Mouse (Mus musculus) heart, embryonic 10.5 days (tissue): ENCODE results near the gene Lrrc8b. TPM values are rescaled to one million over a fixed set of nuclear protein-coding genes. Genes with fewer than 3 reads are reported as not detected.

Source experiments
- DNase-seq: peaks from one replicate; pipeline ENCODE4 v3.0.0-alpha.2; 2017; ENCODE audit warnings: low spot score
- H3K27ac ChIP-seq: fragments of 300-500 bp; sonication (generic); 2 replicates; pipeline ENCODE4 v1.5.1; 2016; ENCODE audit warnings: mild to moderate bottlenecking
- H3K27me3 ChIP-seq: fragments of 300-500 bp; sonication (generic); 2 replicates; pipeline ENCODE4 v1.6.1; 2016; ENCODE audit warnings: mild to moderate bottlenecking; ENCODE audit not compliant: poor library complexity, insufficient read depth, severe bottlenecking
- H3K36me3 ChIP-seq: fragments of 300-500 bp; sonication (generic); 2 replicates; pipeline ENCODE4 v1.6.1; 2016; ENCODE audit warnings: mild to moderate bottlenecking, moderate library complexity
- H3K4me1 ChIP-seq: fragments of 300-500 bp; sonication (generic); 2 replicates; pipeline ENCODE4 v1.6.1; 2016; ENCODE audit warnings: mild to moderate bottlenecking
- H3K4me3 ChIP-seq: fragments of 300-500 bp; sonication (generic); 2 replicates; pipeline ENCODE4 v1.5.1; 2016; ENCODE audit warnings: mild to moderate bottlenecking, moderate library complexity
- H3K9me3 ChIP-seq: fragments of 300-500 bp; sonication (generic); 2 replicates; pipeline ENCODE4 v1.6.1; 2016; ENCODE audit warnings: mild to moderate bottlenecking, moderate library complexity
- WGBS: fragments of 180-500 bp; shearing (Covaris S2); methylation state at CpG from one replicate; pipeline ENCODE4 v1.1.7; 2016; 5-methylcytosine and 5-hydroxymethylcytosine counted together
- polyA plus RNA-seq: library from polyadenylated mRNA; unstranded; fragments of >200 nt; fragmentation: Nextera tagmentation; extraction: Ambion mirVana; gene quantifications from 2 replicates; pipeline ENCODE4 v1.2.1, GENCODE M21; 2016

The Lrrc8b gene
- polyA plus RNA-seq, 1 experiment from 2014 or later, result 6.0 TPM

- no peak for DNase-seq
- H3K27me3 ChIP-seq, result no peaks in the 10 kb centered on the region
- H3K36me3 ChIP-seq, result peaks cover 6% of the 10 kb centered on the region; the same call in 1 of the 2 replicates
- WGBS, result 84% methylated on average over 8 of the region's 8 CpGs
- no peak overlapping the region for H3K4me3 ChIP-seq
- H3K4me1 ChIP-seq, result peaks cover 10% of the 10 kb centered on the region; the same call in 1 of the 2 replicates
- H3K27ac ChIP-seq, result no peak overlapping the region
- no peaks in the 10 kb centered on the region for H3K9me3 ChIP-seq
Observed at GRCm38 (mm10) chr5:105430148-105430547, 14.6 kb downstream of the Lrrc8b start.

- 89% methylated on average over 5 of the region's 5 CpGs for WGBS
Observed at GRCm38 (mm10) chr5:105439608-105440007, 24.0 kb downstream of the Lrrc8b start.

GRCm38 (mm10) chr5:105440992-105441535 lies 25.5 kb downstream of the Lrrc8b start:
- Histone ChIP-seq H3K4me3 (no peak overlapping the region), H3K27me3 (no peaks in the 10 kb centered on the region), H3K36me3 (no peaks in the 10 kb centered on the region), H3K9me3 (no peaks in the 10 kb centered on the region), H3K4me1 (no peaks in the 10 kb centered on the region; the same call in 1 of the 2 replicates), H3K27ac (no peak overlapping the region)
- no peak for DNase-seq
- 59% methylated on average over 9 of the region's 9 CpGs for WGBS

More at GRCm38 (mm10) chr5:105439608-105440007, 24.0 kb downstream of the Lrrc8b start:
- H3K4me3 ChIP-seq, result no peak overlapping the region
- H3K4me1 ChIP-seq, result peaks cover 14% of the 10 kb centered on the region; the same call in 1 of the 2 replicates
- no peaks in the 10 kb centered on the region for H3K36me3 ChIP-seq
- no peaks in the 10 kb centered on the region for H3K27me3 ChIP-seq
- H3K9me3 ChIP-seq, result no peaks in the 10 kb centered on the region
- H3K27ac ChIP-seq, result no peak overlapping the region
- DNase-seq, result no peak

GRCm38 (mm10) chr5:105442212-105443000 lies 26.8 kb downstream of the Lrrc8b start:
- WGBS, result 64% methylated on average over 5 of the region's 5 CpGs
- H3K27ac ChIP-seq, result no peak overlapping the region

GRCm38 (mm10) chr5:105443057-105443815 lies 27.7 kb downstream of the Lrrc8b start:
- Histone ChIP-seq H3K36me3 (no peaks in the 10 kb centered on the region), H3K4me1 (no peaks in the 10 kb centered on the region; the same call in 1 of the 2 replicates), H3K4me3 (no peak overlapping the region), H3K27ac (peak overlapping the region; percentile 29; the same call in 1 of the 2 replicates), H3K9me3 (no peaks in the 10 kb centered on the region), H3K27me3 (no peaks in the 10 kb centered on the region)
- DNase-seq, result no peak
- WGBS, result 61% methylated on average over 11 of the region's 11 CpGs

More at GRCm38 (mm10) chr5:105442212-105443000, 26.8 kb downstream of the Lrrc8b start:
- Histone ChIP-seq H3K4me3 (no peak overlapping the region), H3K9me3 (no peaks in the 10 kb centered on the region), H3K27me3 (no peaks in the 10 kb centered on the region), H3K36me3 (no peaks in the 10 kb centered on the region), H3K4me1 (no peaks in the 10 kb centered on the region; the same call in 1 of the 2 replicates)
- no peak for DNase-seq

- no peaks in the 10 kb centered on the region for H3K36me3 ChIP-seq
- no peak overlapping the region for H3K4me3 ChIP-seq
- no peak for DNase-seq
- H3K9me3 ChIP-seq, result no peaks in the 10 kb centered on the region
- no peak overlapping the region for H3K27ac ChIP-seq
- no peaks in the 10 kb centered on the region; the same call in 1 of the 2 replicates for H3K4me1 ChIP-seq
- H3K27me3 ChIP-seq, result no peaks in the 10 kb centered on the region
- 64% methylated on average over 6 of the region's 6 CpGs for WGBS
Observed at GRCm38 (mm10) chr5:105445686-105446085, 30.1 kb downstream of the Lrrc8b start.

GRCm38 (mm10) chr5:105454105-105454504 lies 38.5 kb downstream of the Lrrc8b start:
- WGBS, result 48% methylated on average over 1 of the region's 1 CpGs
- H3K36me3 ChIP-seq, result no peaks in the 10 kb centered on the region
- H3K4me1 ChIP-seq, result no peaks in the 10 kb centered on the region
- no peak for DNase-seq
- H3K9me3 ChIP-seq, result no peaks in the 10 kb centered on the region
- H3K27ac ChIP-seq, result no peak overlapping the region
- no peak overlapping the region for H3K4me3 ChIP-seq
- no peaks in the 10 kb centered on the region for H3K27me3 ChIP-seq

- DNase-seq, result no peak
- H3K9me3 ChIP-seq, result no peaks in the 10 kb centered on the region
- no peaks in the 10 kb centered on the region for H3K4me1 ChIP-seq
- H3K4me3 ChIP-seq, result no peak overlapping the region
- H3K27me3 ChIP-seq, result no peaks in the 10 kb centered on the region
- no peaks in the 10 kb centered on the region for H3K36me3 ChIP-seq
- 78% methylated on average over 6 of the region's 6 CpGs for WGBS
- H3K27ac ChIP-seq, result no peak overlapping the region
Observed at GRCm38 (mm10) chr5:105459077-105459476, 43.5 kb downstream of the Lrrc8b start.

- Histone ChIP-seq H3K4me1 (no peaks in the 10 kb centered on the region), H3K27me3 (no peaks in the 10 kb centered on the region), H3K36me3 (no peaks in the 10 kb centered on the region), H3K4me3 (no peak overlapping the region), H3K27ac (no peak overlapping the region), H3K9me3 (no peaks in the 10 kb centered on the region)
- 81% methylated on average over 5 of the region's 5 CpGs for WGBS
- DNase-seq, result no peak
Observed at GRCm38 (mm10) chr5:105460551-105460950, 45.0 kb downstream of the Lrrc8b start.

GRCm38 (mm10) chr5:105461076-105461475 lies 45.5 kb downstream of the Lrrc8b start:
- 85% methylated on average over 1 of the region's 1 CpGs for WGBS

GRCm38 (mm10) chr5:105464671-105465070 lies 49.1 kb downstream of the Lrrc8b start:
- no peaks in the 10 kb centered on the region for H3K9me3 ChIP-seq
- H3K4me3 ChIP-seq, result no peak overlapping the region
- no peaks in the 10 kb centered on the region for H3K36me3 ChIP-seq
- H3K4me1 ChIP-seq, result no peaks in the 10 kb centered on the region
- DNase-seq, result no peak
- no peaks in the 10 kb centered on the region for H3K27me3 ChIP-seq
- H3K27ac ChIP-seq, result no peak overlapping the region

More at GRCm38 (mm10) chr5:105461076-105461475, 45.5 kb downstream of the Lrrc8b start:
- no peaks in the 10 kb centered on the region for H3K36me3 ChIP-seq
- H3K4me1 ChIP-seq, result no peaks in the 10 kb centered on the region
- H3K27me3 ChIP-seq, result no peaks in the 10 kb centered on the region
- no peak overlapping the region for H3K27ac ChIP-seq
- no peaks in the 10 kb centered on the region for H3K9me3 ChIP-seq
- H3K4me3 ChIP-seq, result no peak overlapping the region
- DNase-seq, result no peak

- Histone ChIP-seq H3K4me3 (no peak overlapping the region), H3K36me3 (no peaks in the 10 kb centered on the region), H3K27me3 (no peaks in the 10 kb centered on the region), H3K27ac (no peak overlapping the region), H3K9me3 (no peaks in the 10 kb centered on the region), H3K4me1 (no peaks in the 10 kb centered on the region)
- no peak for DNase-seq
- 95% methylated on average over 8 of the region's 8 CpGs for whole genome bisulfite sequencing
Observed at GRCm38 (mm10) chr5:105465550-105465949, 50.0 kb downstream of the Lrrc8b start.

- Histone ChIP-seq H3K36me3 (no peaks in the 10 kb centered on the region), H3K9me3 (no peaks in the 10 kb centered on the region), H3K4me1 (no peaks in the 10 kb centered on the region), H3K27ac (no peak overlapping the region), H3K27me3 (no peaks in the 10 kb centered on the region), H3K4me3 (no peak overlapping the region)
- WGBS, result 85% methylated on average over 7 of the region's 7 CpGs
- peak; percentile 58 for DNase-seq
Observed at GRCm38 (mm10) chr5:105466471-105466902, 50.9 kb downstream of the Lrrc8b start.
